Mouse (Mus musculus) gonadal fat pad, adult 2 months (tissue): ENCODE data around the gene Mrps11. TPM values are rescaled to one million over a fixed set of nuclear protein-coding genes. Genes with fewer than 3 reads are reported as not detected.
A peak's percentile ranks its signal among the peaks of the same experiment; 100 is the strongest.

Experiments used
- DNase-seq: peaks from one replicate; pipeline ENCODE4 v3.0.0-alpha.2; 2012; ENCODE audit warnings: low read depth
- polyA plus RNA-seq: library from polyadenylated mRNA; depleted of rRNA; stranded (reverse); fragments of >200 nt; gene quantifications from 2 replicates; pipeline ENCODE4 v1.2.3, GENCODE M21; 2012; rRNA removed

Gene Mrps11
- polyA plus RNA-seq, 1 experiment, result 51.7 TPM

- no peak for DNase-seq
These were observed 11.1 kb downstream of the Mrps11 start for GRCm38 (mm10) chr7:78793895-78794570.

DNA sequence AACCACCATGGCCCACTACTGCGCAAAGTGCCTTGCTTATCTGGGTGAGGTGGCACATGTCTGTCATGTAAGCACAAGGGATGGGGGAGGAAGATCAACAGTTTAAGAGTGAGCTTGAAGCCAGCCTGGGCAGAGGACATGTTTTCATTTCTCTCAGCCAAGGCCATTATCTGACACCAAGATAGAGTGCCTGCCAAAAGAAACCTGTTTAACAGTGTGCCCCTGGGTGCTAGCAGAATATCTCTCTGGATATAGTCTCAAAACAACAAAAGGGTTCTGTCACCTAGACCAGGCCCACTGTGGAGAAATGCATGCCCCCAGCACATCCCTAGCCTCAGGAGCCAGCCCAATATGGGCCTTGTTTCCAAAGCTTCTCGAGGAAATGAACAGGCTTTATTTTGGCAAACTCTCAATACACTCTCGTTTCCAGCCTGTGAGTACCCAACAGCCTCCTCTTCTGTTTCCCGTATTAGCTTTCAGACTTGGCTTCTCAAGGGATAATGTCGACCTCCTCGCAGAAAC is 11.7 kb downstream of the Mrps11 start:
- DNase-seq, result peak; percentile 63

- DNase-seq, result no peak
These were observed 13.7 kb downstream of the Mrps11 start for GRCm38 (mm10) chr7:78796624-78797023.

- DNase-seq, result no peak
These were observed 15.0 kb downstream of the Mrps11 start for GRCm38 (mm10) chr7:78797843-78798455.

- DNase-seq, result no peak
These were observed 17.0 kb downstream of the Mrps11 start for GRCm38 (mm10) chr7:78799730-78800496.

DNA sequence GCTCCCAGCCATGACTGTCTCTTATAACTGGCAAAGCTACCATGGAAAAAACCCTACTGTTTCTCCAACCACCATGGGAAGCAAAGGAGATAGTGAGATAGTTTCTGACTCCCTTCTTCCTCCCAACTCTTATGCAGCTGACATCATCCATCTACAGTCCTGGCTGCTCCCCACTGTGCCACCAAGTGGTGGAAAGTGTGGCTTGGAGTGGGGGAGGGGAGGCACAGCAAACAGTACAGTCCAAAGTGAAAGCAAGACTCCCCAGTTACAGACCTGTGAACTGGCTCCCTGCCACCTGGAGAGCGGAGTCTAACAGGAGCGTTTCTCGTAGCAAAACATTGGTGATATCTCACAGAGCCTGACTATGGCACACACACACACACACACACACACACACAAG is 20.9 kb downstream of the Mrps11 start:
- no peak for DNase-seq

DNA sequence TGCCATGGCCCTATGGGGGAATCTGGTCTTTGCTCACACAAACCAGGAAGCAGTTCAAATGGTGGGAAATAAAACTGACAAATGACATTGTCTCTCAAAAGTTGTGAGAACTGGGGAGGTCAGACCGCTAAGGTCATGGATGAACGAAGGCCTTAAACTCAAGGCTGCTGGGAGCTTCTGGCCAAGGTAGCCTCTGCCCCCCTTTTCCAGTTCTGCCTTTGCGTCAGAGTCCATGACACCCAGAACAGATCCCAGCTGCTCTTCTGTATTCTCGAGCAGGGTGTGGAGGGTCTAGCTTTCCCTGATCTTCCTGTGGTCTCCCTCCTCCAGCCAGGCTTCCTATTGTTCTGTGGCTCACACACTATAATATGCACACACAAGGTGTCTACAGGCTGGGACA is 24.3 kb downstream of the Mrps11 start:
- DNase-seq, result no peak

GRCm38 (mm10) chr7:78813791-78814190 is 30.9 kb downstream of the Mrps11 start:
- DNase-seq, result no peak

- no peak for DNase-seq
These were observed 31.8 kb downstream of the Mrps11 start for GRCm38 (mm10) chr7:78814766-78815165.

DNA sequence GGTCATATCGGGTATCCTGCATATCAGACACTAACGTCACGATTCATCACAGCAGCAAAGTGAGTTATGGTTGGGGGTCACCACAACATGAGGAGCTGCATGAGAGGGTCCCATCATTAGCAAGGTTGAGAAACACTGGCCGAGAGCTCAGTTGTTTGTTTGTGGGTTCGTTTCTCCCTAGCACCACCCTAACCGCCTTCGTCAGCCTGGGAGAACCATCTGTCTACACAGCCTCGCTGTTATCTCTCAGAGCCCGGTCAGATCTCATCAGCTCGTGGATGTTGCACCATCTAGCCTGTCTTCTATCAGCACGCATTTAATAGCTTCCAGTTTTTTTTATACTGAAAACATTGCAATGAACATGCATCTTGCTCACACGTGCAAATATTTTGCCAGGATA is 35.4 kb downstream of the Mrps11 start:
- no peak for DNase-seq

DNA sequence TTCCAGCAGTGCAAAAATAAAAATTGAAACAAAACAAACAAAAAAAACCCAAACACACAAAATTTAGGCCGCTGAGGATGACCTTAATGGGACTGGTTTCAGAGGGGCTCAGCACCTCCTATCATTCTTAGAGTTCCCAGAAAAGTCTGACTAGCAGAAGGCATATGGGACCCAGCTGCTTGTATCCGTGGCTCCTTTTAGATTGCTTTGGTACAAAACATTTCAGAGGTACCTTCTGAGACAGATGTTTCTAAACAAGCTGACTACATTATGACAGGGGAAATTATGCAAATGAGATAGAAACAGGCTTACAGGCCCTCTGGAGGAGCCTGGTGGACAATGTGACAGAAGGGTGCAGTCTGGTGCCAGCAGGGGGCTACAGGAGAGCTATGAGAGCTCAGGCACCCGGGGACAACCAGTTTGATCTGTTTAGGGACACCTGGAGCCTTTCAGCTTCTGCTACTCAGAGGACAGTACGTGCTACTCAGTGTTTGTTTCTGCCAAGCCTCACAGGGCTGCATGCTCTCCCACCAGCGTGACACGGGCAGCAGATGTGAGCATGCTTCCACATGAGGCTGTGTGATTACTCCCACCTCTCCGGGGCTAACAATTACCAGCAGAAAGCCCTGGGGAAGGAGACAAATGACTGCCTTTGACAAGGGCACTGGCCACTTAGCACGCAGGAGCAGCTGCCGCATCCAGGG is 43.9 kb downstream of the Mrps11 start:
- no peak for DNase-seq

DNA sequence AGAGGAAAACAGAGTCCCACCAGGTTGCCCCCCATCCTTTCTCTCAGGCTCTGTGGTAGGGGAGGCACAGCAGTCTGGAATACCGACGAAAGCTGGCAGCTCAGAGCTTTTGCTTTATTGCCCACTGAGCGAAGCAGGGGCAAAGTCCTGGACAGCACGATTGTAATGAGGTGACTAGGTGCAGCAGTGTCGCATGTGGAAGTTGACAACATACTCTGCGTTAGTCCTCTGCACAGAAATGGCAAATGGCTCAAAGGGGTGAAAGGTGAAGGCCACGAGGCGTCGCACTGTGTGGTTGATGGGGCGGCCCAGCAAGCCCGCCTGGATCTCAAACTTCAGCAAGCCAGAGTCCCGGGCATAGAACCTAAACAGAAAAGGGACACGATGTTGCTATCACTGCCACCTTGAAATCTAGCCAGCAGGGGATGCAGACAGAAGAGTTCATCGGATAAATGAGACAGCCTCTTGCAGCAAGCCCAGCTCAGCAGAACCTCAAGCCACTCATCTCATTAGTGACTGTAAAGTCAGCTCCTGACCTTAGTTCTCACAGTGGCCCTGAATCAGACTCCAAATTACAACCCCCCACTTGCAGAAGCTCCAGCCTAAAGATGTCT is 44.9 kb downstream of the Mrps11 start:
- DNase-seq, result no peak

GRCm38 (mm10) chr7:78835656-78836055 is 52.7 kb downstream of the Mrps11 start:
- no peak for DNase-seq

- DNase-seq, result no peak
These were observed 54.3 kb downstream of the Mrps11 start for GRCm38 (mm10) chr7:78837250-78837649.

- no peak for DNase-seq
These were observed 58.7 kb downstream of the Mrps11 start for GRCm38 (mm10) chr7:78841601-78842000.

Other genes starting within 250 kb of the Mrps11 start
- 12.7 and 12.8 TPM in 2 replicates for gene Ntrk3, start 45.1 kb upstream of the Mrps11 start, polyA plus RNA-seq
- gene Mrpl46, start 412 bp downstream of the Mrps11 start, polyA plus RNA-seq, result 13.1 and 13.7 TPM in 2 replicates
- 16.0 and 16.7 TPM in 2 replicates for gene Det1, start 64.1 kb downstream of the Mrps11 start, polyA plus RNA-seq
- gene Aen, start 112.7 kb downstream of the Mrps11 start, polyA plus RNA-seq, result 34.6 and 35.2 TPM in 2 replicates
- 314 and 327 TPM in 2 replicates for gene Isg20, start 130.3 kb downstream of the Mrps11 start, polyA plus RNA-seq